Mouse (Mus musculus) monocyte, adult 59 days (primary cell): Measurements from ENCODE around the gene Pth2. TPM values are rescaled to one million over a fixed set of nuclear protein-coding genes. Genes with fewer than 3 reads are reported as not detected.

ENCODE experiments used
- total RNA-seq, 2 experiments: library from RNA; stranded (reverse); gene quantifications; one replicate each; pipeline ENCODE4 v1.2.4; 2023

The Pth2 gene
- total RNA-seq: not detected

GRCm38 (mm10) chr7:45180896-45181477, at the start of gene Pth2:
TSS of gene Pth2 (plus strand) at chr7:45180995.

GRCm38 (mm10) chr7:45135993-45136567, 44.7 kb upstream of the Pth2 start, which contains the start of the genes Gm45713 and Flt3l:
TSS of gene Gm45713 (minus strand) at chr7:45136231.
TSS of gene Flt3l (minus strand) at chr7:45136432.

DNA sequence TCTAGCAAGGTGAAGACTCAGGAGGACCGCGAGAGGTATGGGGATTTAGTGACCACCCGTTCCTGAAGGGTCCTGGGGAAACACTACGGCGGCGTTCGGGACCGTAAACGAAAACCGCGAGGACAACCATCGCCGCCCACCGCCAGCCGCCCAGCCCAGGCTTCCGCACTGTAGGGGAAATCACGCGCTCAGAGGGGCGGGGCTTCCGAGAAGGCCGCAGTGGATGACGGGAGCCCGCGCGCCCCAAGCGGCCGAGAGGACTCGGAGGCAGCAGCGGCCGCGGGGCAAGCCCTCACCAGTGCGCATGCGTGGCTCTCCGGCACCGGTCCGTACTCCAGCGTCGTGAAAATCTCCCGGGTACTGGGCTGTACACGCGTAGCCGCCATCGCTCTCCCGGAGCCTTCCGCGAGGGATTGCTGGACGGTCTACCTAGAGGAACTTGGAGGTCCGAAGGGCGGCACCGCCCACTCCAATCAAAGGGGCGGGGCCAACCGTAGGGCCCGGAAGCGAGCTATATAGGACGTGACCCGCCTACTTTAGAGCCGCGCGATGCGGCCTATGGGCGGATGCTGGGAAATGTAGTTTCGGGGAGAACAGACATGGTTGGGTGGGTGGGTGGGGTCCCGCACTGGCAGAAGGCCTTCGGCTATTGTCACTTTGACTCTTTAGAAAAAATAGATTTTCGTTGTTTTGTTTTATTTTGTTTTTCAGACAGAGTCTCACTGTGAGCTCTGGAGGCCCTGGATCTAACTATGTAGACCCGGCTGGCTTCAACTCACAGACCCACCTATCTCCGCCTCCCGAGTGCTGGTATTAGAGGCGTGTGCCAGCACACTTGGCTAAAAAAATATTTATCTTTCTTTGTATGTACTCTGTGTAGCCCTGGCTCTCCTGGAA, 26.5 kb upstream of the Pth2 start, which contains the start of the genes Pih1d1 and Aldh16a1:
Pih1d1 (plus strand) TSS at position 208 of the 897 bp plus-strand sequence.
Aldh16a1 (minus strand) TSS at position 489 of the 897 bp plus-strand sequence.

DNA sequence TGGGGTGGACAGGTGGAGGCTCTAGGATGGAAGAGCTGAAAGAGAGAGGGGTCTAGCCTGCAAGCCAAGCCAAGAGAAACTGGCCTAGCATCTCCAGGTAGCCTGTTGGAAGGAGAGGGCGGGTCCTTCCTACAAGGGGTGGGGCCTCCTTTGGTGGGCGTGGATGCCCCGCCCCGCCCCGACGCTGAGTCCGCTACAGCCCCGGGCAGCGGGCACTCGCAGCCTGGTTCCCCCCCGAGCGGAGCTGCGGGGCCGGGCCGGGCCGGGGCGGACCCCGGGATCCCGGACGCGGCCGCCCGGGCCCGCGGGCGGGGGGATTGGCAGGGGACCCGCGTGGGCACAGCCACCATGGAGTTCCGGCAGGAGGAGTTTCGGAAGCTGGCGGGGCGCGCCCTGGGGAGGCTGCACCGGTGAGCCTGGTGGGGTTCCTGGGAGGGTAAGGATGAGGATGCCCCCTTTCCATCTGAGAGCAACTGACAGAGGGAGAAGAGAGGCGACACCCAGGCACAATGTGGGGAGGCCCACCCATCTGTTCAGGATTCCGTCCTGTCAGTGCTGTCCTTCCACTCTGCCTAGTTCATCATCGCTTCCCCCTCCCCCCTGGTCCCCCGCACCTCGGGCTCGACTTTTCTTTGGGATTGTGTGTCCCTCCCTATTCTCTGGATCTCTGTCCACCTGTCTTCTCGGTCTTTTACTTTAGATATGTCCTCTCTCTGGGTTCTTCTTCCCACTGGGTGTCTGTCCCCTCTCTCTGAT, 16.9 kb upstream of the Pth2 start, which contains the start of gene Slc17a7:
Slc17a7 (plus strand) TSS at position 215 of the 756 bp plus-strand sequence.

GRCm38 (mm10) chr7:45179469-45179868, 1.3 kb upstream of the Pth2 start, which contains the start of gene Gfy:
TSS of gene Gfy (minus strand) at chr7:45179569.

DNA sequence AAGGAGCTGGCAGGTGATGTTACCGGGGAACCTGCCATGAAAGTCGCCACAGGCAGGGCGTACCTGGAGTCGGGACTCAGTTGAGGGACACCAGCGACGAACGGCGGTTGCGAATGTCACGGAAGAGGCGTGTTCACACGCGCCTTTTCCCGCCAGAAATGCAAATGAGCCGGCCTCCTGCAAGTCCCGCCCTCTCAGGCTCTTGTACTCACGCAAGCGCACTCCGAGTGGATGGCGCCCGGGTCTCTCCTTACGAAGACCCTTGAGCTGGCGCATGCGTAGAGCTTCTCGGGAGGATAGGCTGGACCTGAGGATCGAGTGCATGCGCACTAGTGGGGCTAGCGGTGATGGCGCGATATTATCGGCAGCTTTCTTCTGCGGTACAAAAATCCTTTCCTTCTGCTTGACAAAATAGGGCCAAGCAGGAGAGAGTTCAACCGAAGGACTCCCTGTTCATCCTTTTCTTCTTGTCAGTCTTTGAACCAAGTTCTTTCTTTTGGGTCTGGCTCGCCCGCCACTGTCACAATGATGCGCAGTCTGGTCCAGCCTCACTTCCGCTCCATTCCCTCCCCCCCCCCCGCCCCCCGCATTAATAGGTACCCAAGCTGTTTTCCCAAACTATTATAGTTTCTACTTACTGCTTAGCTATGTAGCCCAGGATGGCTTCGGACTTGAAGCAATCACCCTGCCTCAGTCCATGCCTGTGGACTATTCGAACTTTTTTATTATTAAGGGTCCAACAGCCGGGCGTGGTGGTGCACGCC, 23.8 kb downstream of the Pth2 start, which contains the start of gene Ccdc155:
Ccdc155 (minus strand) TSS at position 513 of the 764 bp plus-strand sequence.

GRCm38 (mm10) chr7:45211851-45212251, 31.1 kb downstream of the Pth2 start, which contains the start of gene Dkkl1:
TSS of gene Dkkl1 (minus strand) at chr7:45212147.

DNA sequence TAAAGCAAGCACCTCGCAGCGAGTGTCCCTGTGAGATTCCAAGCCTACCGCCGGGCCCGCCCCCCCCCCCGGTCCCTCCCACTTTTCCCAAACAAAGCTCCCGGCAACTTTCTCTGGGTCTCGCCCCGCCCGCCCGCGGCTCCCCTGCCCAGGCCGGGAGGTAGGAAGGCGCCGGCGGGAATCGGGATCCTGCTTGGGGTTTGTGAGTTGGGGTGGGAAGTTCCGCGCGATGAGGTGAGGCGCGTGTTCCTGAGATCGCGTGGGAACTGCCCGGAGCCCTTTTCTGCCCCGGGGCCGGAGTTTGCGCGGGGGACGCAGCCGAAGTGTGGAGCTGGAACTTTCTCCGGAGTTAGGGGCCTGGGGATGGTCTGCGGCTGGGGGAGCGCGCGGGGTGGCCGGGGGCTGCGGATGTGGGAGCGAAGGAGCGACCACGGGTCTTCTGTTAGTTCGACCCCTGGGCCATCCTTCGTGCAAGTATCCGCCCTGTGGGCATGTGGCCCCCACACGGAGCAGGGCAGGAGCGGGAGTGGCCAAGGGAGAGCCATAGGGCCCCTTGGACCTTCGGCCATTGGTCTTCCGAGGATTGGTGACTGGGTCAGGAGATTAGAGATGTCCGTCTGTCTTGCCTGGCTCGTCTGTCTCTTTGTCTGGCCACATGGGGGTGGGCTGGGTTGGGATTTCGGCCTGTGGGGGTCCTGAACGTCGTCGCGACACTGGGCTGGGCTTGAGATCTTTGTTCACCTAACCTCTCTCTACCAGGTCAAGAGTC, 35.1 kb downstream of the Pth2 start, which contains the start of gene Tead2:
Tead2 (plus strand) TSS at position 81 of the 769 bp plus-strand sequence.

Other genes with a start within 250 kb of the Pth2 start
- gene Tsks, start 237.8 kb upstream of the Pth2 start, total RNA-seq: not detected
- gene Cpt1c, start 206.1 kb upstream of the Pth2 start, total RNA-seq: 1 to 10 TPM in 1 of 2 experiments, under 1 TPM in 1; 0.63 to 2.0 TPM
- 10 to 100 TPM; 73.2 to 92.6 TPM for gene Prmt1, start 194.4 kb upstream of the Pth2 start, total RNA-seq
- gene Irf3, start 183.3 kb upstream of the Pth2 start, total RNA-seq: 100 to 1,000 TPM in 1 of 2 experiments, 10 to 100 TPM in 1; 99.4 to 105 TPM
- 10 to 100 TPM; 12.7 to 21.1 TPM for gene Bcl2l12, start 182.3 kb upstream of the Pth2 start, total RNA-seq
- 10 to 100 TPM; 79.7 to 88.3 TPM for gene Scaf1, start 164.6 kb upstream of the Pth2 start, total RNA-seq
- 100 to 1,000 TPM; 157 to 168 TPM for gene Rras, start 163.0 kb upstream of the Pth2 start, total RNA-seq
- 10 to 100 TPM; 36.6 to 38.5 TPM for gene Prr12, start 128.1 kb upstream of the Pth2 start, total RNA-seq
- gene Nosip, start 118.6 kb upstream of the Pth2 start, total RNA-seq: 10 to 100 TPM; 43.8 to 49.1 TPM
- 10 to 100 TPM; 14.4 to 16.2 TPM for gene Prrg2, start 118.3 kb upstream of the Pth2 start, total RNA-seq
- gene Rcn3, start 88.8 kb upstream of the Pth2 start, total RNA-seq: 1 to 10 TPM; 3.8 to 4.9 TPM
- gene Fcgrt, start 77.1 kb upstream of the Pth2 start, total RNA-seq: 100 to 1,000 TPM; 134 to 157 TPM
- gene Rps11, start 56.6 kb upstream of the Pth2 start, total RNA-seq: 1,000 to 10,000 TPM; 2,292 to 2,480 TPM
- gene Rpl13a, start 52.2 kb upstream of the Pth2 start, total RNA-seq: 1,000 to 10,000 TPM; 1,720 to 2,206 TPM
- not detected for gene Gm45713, start 44.8 kb upstream of the Pth2 start, total RNA-seq
- gene Flt3l, start 44.6 kb upstream of the Pth2 start, total RNA-seq: 10 to 100 TPM; 38.8 to 44.7 TPM
- 10 to 100 TPM; 40.7 to 42.0 TPM for gene Pih1d1, start 26.7 kb upstream of the Pth2 start, total RNA-seq
- gene Aldh16a1, start 26.4 kb upstream of the Pth2 start, total RNA-seq: 100 to 1,000 TPM; 133 to 144 TPM
- gene Slc17a7, start 17.0 kb upstream of the Pth2 start, total RNA-seq: not detected
- gene Gfy, start 1.4 kb upstream of the Pth2 start, total RNA-seq: not detected
- not detected for gene Ccdc155, start 23.9 kb downstream of the Pth2 start, total RNA-seq
- 1 to 10 TPM in 1 of 2 experiments, under 1 TPM in 1; 0.71 to 1.8 TPM for gene Dkkl1, start 31.2 kb downstream of the Pth2 start, total RNA-seq
- gene Tead2, start 34.8 kb downstream of the Pth2 start, total RNA-seq: 1 to 10 TPM in 1 of 2 experiments, under 1 TPM in 1; 0.46 to 3.1 TPM
- gene Cd37, start 58.1 kb downstream of the Pth2 start, total RNA-seq: 100 to 1,000 TPM; 153 to 162 TPM
- gene Slc6a16, start 60.1 kb downstream of the Pth2 start, total RNA-seq: not detected
- gene Slc6a21, start 96.5 kb downstream of the Pth2 start, total RNA-seq: under 1 TPM in 1 of 2 experiments, not detected in 1; 0.27 TPM
- gene Trpm4, start 152.8 kb downstream of the Pth2 start, total RNA-seq: 10 to 100 TPM; 13.8 to 14.3 TPM
- gene Hrc, start 154.3 kb downstream of the Pth2 start, total RNA-seq: not detected
- under 1 TPM; 0.18 to 0.67 TPM for gene Ppfia3, start 186.0 kb downstream of the Pth2 start, total RNA-seq
- not detected for gene Lin7b, start 189.6 kb downstream of the Pth2 start, total RNA-seq
- gene Snrnp70, start 214.7 kb downstream of the Pth2 start, total RNA-seq: 100 to 1,000 TPM; 372 to 402 TPM
- gene Kcna7, start 224.7 kb downstream of the Pth2 start, total RNA-seq: not detected
- not detected for gene Ntf5, start 232.7 kb downstream of the Pth2 start, total RNA-seq
- gene Lhb, start 239.8 kb downstream of the Pth2 start, total RNA-seq: not detected